Comparison of ENCODE assay signal across 34 mouse cellular contexts in the genomic region with DNA sequence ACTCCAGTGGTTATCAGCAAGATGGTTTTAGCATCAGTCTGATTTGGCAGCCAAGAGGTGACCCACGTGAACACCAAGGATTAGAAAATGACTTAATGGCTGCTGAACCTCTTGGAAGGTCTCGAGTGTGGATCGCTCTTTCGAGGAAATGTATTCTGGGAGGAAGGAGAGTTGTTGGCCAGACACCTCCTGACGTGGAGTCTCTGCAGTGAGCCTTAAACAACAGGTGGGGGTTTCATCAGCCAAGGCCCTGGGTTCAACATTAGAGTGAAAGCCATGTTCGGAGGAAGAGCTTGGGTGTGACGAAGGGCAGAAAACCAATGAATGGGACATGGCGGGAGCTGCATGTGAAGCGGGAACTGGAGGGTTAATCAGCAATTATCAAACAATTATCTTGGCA.
"Had no signal": no experiment of that assay in that cellular context is flagged by ENCODE, and none has a peak within 500 bp of the region (broad histone marks: within the 10 kb centered on the region; RNA-seq: fewer than 3 reads in every experiment).

No protein-coding gene starts in this region.

- H3K9ac ChIP-seq: heart, embryonic 12.5 days; heart, embryonic 13.5 days; heart, embryonic 15.5 days; hindbrain, embryonic 12.5 days; hindbrain, embryonic 13.5 days; hindbrain, embryonic 14.5 days; hindbrain, embryonic 15.5 days; intestine, embryonic 15.5 days; kidney, embryonic 15.5 days had no signal

- H3K4me3 ChIP-seq: heart, embryonic 10.5 days; heart, embryonic 12.5 days; heart, embryonic 13.5 days; heart, embryonic 15.5 days; hindbrain, embryonic 10.5 days; hindbrain, embryonic 12.5 days; hindbrain, embryonic 13.5 days; hindbrain, embryonic 15.5 days; intestine, embryonic 15.5 days; kidney, embryonic 15.5 days; layer of hippocampus, adult 2 months; left cerebral cortex, adult 2 months had no signal

- H3K9me3 ChIP-seq: heart, embryonic 10.5 days; heart, embryonic 12.5 days; heart, embryonic 13.5 days; heart, embryonic 15.5 days; hindbrain, embryonic 10.5 days; hindbrain, embryonic 12.5 days; hindbrain, embryonic 13.5 days; hindbrain, embryonic 15.5 days; intestine, embryonic 15.5 days; kidney, embryonic 15.5 days had no signal

- H3K27me3 ChIP-seq: heart, embryonic 12.5 days; heart, embryonic 13.5 days; heart, embryonic 15.5 days; hindbrain, embryonic 12.5 days; hindbrain, embryonic 13.5 days; hindbrain, embryonic 15.5 days; intestine, embryonic 15.5 days; kidney, embryonic 15.5 days had no signal

- H3K4me2 ChIP-seq: heart, embryonic 11.5 days; heart, embryonic 12.5 days; heart, embryonic 13.5 days; heart, embryonic 15.5 days; hindbrain, embryonic 12.5 days; hindbrain, embryonic 13.5 days; hindbrain, embryonic 14.5 days; hindbrain, embryonic 15.5 days; intestine, embryonic 15.5 days; kidney, embryonic 15.5 days had no signal

- H3K27ac ChIP-seq: heart, embryonic 10.5 days; heart, embryonic 13.5 days; heart, embryonic 15.5 days; hindbrain, embryonic 10.5 days; hindbrain, embryonic 12.5 days; hindbrain, embryonic 13.5 days; hindbrain, embryonic 14.5 days; hindbrain, embryonic 15.5 days; hindbrain, postnatal 0 days; intestine, embryonic 15.5 days; kidney, embryonic 15.5 days; kidney, postnatal 0 days; layer of hippocampus, adult 2 months; left cerebral cortex, adult 2 months had no signal

- DNase-seq: heart, postnatal 10 days; heart, postnatal 14 days; heart, postnatal 4 days; kidney, adult 11 months; kidney, adult 18-20 months; kidney, adult 2 months; kidney, adult 8-10 months; kidney, adult 9 months; kidney, postnatal 10 days; kidney, postnatal 14 days; kidney, postnatal 25 days; kidney, postnatal 36 days; kidney, postnatal 4 days; layer of hippocampus, adult 9-11 months; layer of hippocampus, postnatal 36 days had no signal

- ATAC-seq: hindbrain, embryonic 16.5 days; hindbrain, postnatal 0 days; inflammation-experienced regulatory T-cells, adult 6 months; intestine, embryonic 15.5 days; intestine, embryonic 16.5 days had no signal
